ENCODE assay signal across 8 mouse cellular contexts in genomic region chr12:27342691-27343605, GRCm38 (mm10). TPM values are rescaled to one million over a fixed set of nuclear protein-coding genes. Genes with fewer than 3 reads are reported as not detected.
DNase-seq lines count a peak whose midpoint lies in the region; ATAC-seq and TF ChIP-seq lines count a peak whose summit lies in the region.

No protein-coding gene starts in this region.

- peak; percentile 40; the same call in 1 of the 2 replicates for TF ChIP-seq POLR2A in brain, embryonic 14.5 days (IDR thresholded peaks at IDR 0.05; ENCODE audit: borderline replicate concordance, extremely low read depth, insufficient read depth, insufficient read length, poor library complexity, severe bottlenecking)

- H3K4me2 ChIP-seq in embryonic facial prominence, embryonic 12.5 days (replicated peaks) = peak overlapping the region; percentile 57
- peak overlapping the region; percentile 64 for H3K4me2 ChIP-seq in midbrain, embryonic 12.5 days (replicated peaks)
- peak overlapping the region; percentile 67 for H3K4me2 ChIP-seq in stomach, embryonic 14.5 days (replicated peaks; ENCODE audit: low read depth, low read length)

- peak; percentile 61 for TF ChIP-seq CTCF in brain, embryonic 14.5 days (IDR thresholded peaks at IDR 0.05; ENCODE audit: borderline replicate concordance, extremely low read depth, insufficient read depth, insufficient read length)

- peaks cover 24% of the 10 kb centered on the region for H3K4me1 ChIP-seq in embryonic facial prominence, embryonic 12.5 days
- peaks cover 29% of the 10 kb centered on the region for H3K4me1 ChIP-seq in limb, embryonic 10.5 days
- H3K4me1 ChIP-seq in midbrain, embryonic 12.5 days = peaks cover 20% of the 10 kb centered on the region
- H3K4me1 ChIP-seq in stomach, embryonic 14.5 days (ENCODE audit: control insufficient read depth, insufficient read depth, low read length) = 0 out of 2 replicates have a peak, but pooled peaks cover 6% of the 10 kb centered on the region

- under 1% methylated on average over 83 of the region's 83 CpGs for WGBS in embryonic facial prominence, embryonic 12.5 days
- under 1% methylated on average over 83 of the region's 83 CpGs for WGBS in limb, embryonic 10.5 days
- under 1% methylated on average over 78 of the region's 83 CpGs for WGBS in midbrain, embryonic 12.5 days
- under 1% methylated on average over 79 of the region's 83 CpGs for WGBS in stomach, embryonic 14.5 days

- H3K9ac ChIP-seq in embryonic facial prominence, embryonic 12.5 days = peak overlapping the region; percentile 99
- H3K9ac ChIP-seq in midbrain, embryonic 12.5 days (replicated peaks) = peak overlapping the region; percentile 86
- H3K9ac ChIP-seq in stomach, embryonic 14.5 days (replicated peaks; ENCODE audit: low read depth, low read length) = peak overlapping the region; percentile 76

- no peaks in the 10 kb centered on the region for H3K9me3 ChIP-seq in embryonic facial prominence, embryonic 12.5 days
- no peaks in the 10 kb centered on the region for H3K9me3 ChIP-seq in limb, embryonic 10.5 days (replicated peaks)
- H3K9me3 ChIP-seq in midbrain, embryonic 12.5 days = no peaks in the 10 kb centered on the region
- no peaks in the 10 kb centered on the region for H3K9me3 ChIP-seq in stomach, embryonic 14.5 days (ENCODE audit: control insufficient read depth, low read depth, low read length)

- peaks cover 9% of the 10 kb centered on the region; the same call in 1 of the 2 replicates for H3K36me3 ChIP-seq in embryonic facial prominence, embryonic 12.5 days
- H3K36me3 ChIP-seq in limb, embryonic 10.5 days = peaks cover 20% of the 10 kb centered on the region
- peaks cover 11% of the 10 kb centered on the region; the same call in 1 of the 2 replicates for H3K36me3 ChIP-seq in midbrain, embryonic 12.5 days
- no peaks in the 10 kb centered on the region for H3K36me3 ChIP-seq in stomach, embryonic 14.5 days (ENCODE audit: control insufficient read depth, insufficient read depth, low read length)

- no peaks in the 10 kb centered on the region for H3K27me3 ChIP-seq in embryonic facial prominence, embryonic 12.5 days
- no peaks in the 10 kb centered on the region for H3K27me3 ChIP-seq in limb, embryonic 10.5 days (ENCODE audit: low read depth, poor library complexity, severe bottlenecking)
- no peaks in the 10 kb centered on the region for H3K27me3 ChIP-seq in midbrain, embryonic 12.5 days
- H3K27me3 ChIP-seq in stomach, embryonic 14.5 days (ENCODE audit: control insufficient read depth, insufficient read depth, low read length) = no peaks in the 10 kb centered on the region

- H3K4me3 ChIP-seq in embryonic facial prominence, embryonic 12.5 days = peak overlapping the region; percentile 95
- peak overlapping the region; percentile 100 for H3K4me3 ChIP-seq in limb, embryonic 10.5 days
- peak overlapping the region; percentile 100 for H3K4me3 ChIP-seq in midbrain, embryonic 12.5 days
- H3K4me3 ChIP-seq in stomach, embryonic 14.5 days (ENCODE audit: low read depth, low read length) = peak overlapping the region; percentile 97

- DNase-seq in brain, embryonic 14.5 days (ENCODE audit: low read depth) = peak; percentile 100
- DNase-seq in heart, adult 8-10 months (ENCODE audit: low spot score) = peak; percentile 22
- DNase-seq in kidney, adult 9 months = peak; percentile 19
- DNase-seq in limb, embryonic 10.5 days (ENCODE audit: low spot score) = peak; percentile 96

- peak; percentile 90 for ATAC-seq in embryonic facial prominence, embryonic 12.5 days (ENCODE audit: insufficient number of reproducible peaks, insufficient read depth, low FRiP score, low TSS enrichment)
- ATAC-seq in midbrain, embryonic 12.5 days (ENCODE audit: low FRiP score, low read depth) = peak; percentile 92
- ATAC-seq in stomach, embryonic 14.5 days (ENCODE audit: insufficient number of reproducible peaks, insufficient read depth, low FRiP score, low read depth) = peak; percentile 93
- no peak for ATAC-seq in erythroid progenitor cell, adult 5-6 weeks (replicated peaks; ENCODE audit: low FRiP score, poor library complexity, severe bottlenecking)

- H3K27ac ChIP-seq in embryonic facial prominence, embryonic 12.5 days = peak overlapping the region; percentile 99
- H3K27ac ChIP-seq in limb, embryonic 10.5 days = peak overlapping the region; percentile 99
- peak overlapping the region; percentile 100 for H3K27ac ChIP-seq in midbrain, embryonic 12.5 days (replicated peaks)
- peak overlapping the region; percentile 96 for H3K27ac ChIP-seq in stomach, embryonic 14.5 days (ENCODE audit: low read length)

RNA-seq across cellular contexts. Expression of gene Sox11, which starts 0.6 kb away (rescaled TPM):
- polyA plus RNA-seq in brain, embryonic 14.5 days (2012; rRNA removed) = 238 and 273 TPM in 2 replicates
- 246 and 250 TPM in 2 replicates for polyA plus RNA-seq in embryonic facial prominence, embryonic 12.5 days (2016; fragmentation: Nextera tagmentation; extraction: Ambion mirVana)
- total RNA-seq in heart, adult 8-10 months (2022) = under 1 TPM in 3 of 4 experiments, not detected in 1; 0.03 TPM
- 201 and 255 TPM in 2 replicates for polyA plus RNA-seq in limb, embryonic 10.5 days (2016; fragmentation: Nextera tagmentation; extraction: Ambion mirVana)
- polyA plus RNA-seq in midbrain, embryonic 12.5 days (2016; fragmentation: Nextera tagmentation; extraction: Ambion mirVana) = 596 and 650 TPM in 2 replicates
- 68.5 and 73.8 TPM in 2 replicates for polyA plus RNA-seq in stomach, embryonic 14.5 days (2014; fragmentation: Nextera tagmentation; extraction: Ambion mirVana)
- not detected in 2 replicates for total RNA-seq in erythroid progenitor cell, adult 5-6 weeks (2015; ENCODE audit: low replicate concordance)
- total RNA-seq in erythroid progenitor cell, adult 5-6 weeks (2017; ENCODE audit: low replicate concordance) = not detected in 2 replicates

Comparison
In these comparisons a context has a peak if more than half of its experiments do, and no peak if none do; other contexts are left out.
1. DNase-seq: peak in every context shown above with its lines; median percentile 100 in brain, embryonic 14.5 days; 96 in limb, embryonic 10.5 days; 22 in heart, adult 8-10 months; 19 in kidney, adult 9 months.